Mouse (Mus musculus) lung, adult 10 weeks (tissue): Measurements from ENCODE around the gene Supt16. TPM values are rescaled to one million over a fixed set of nuclear protein-coding genes. Genes with fewer than 3 reads are reported as not detected.

ENCODE experiments used
- polyA plus RNA-seq: library from polyadenylated mRNA; stranded (reverse); fragments of 350-450 nt; fragmentation: Illumina TruSeq; extraction: RNeasy Lipid Tissue Mini Kit (QIAGEN cat#74804); gene quantifications from one replicate; pipeline ENCODE4 v1.2.3, GENCODE M21; 2014; ENCODE audit warnings: low read depth, low replicate concordance; ENCODE audit not compliant: insufficient read depth

The Supt16 gene
- polyA plus RNA-seq, result 16.2 TPM

GRCm38 (mm10) chr14:52197156-52197878 lies at the start of gene Supt16:
Gene Supt16 (minus strand): TSS chr14:52197416.

Other genes with a start within 250 kb of the Supt16 start
- gene Arhgef40, start 212.7 kb downstream of the Supt16 start, polyA plus RNA-seq, result 27.4 TPM
- gene Tmem253, start 181.8 kb downstream of the Supt16 start, polyA plus RNA-seq, result 0.62 TPM
- 23.2 TPM for gene Zfp219, start 176.7 kb downstream of the Supt16 start, polyA plus RNA-seq
- gene Olfr221, start 155.0 kb downstream of the Supt16 start, polyA plus RNA-seq, result not detected
- 154 TPM for gene Hnrnpc, start 93.4 kb downstream of the Supt16 start, polyA plus RNA-seq
- gene Rpgrip1, start 86.7 kb downstream of the Supt16 start, polyA plus RNA-seq, result 2.1 TPM
- gene Chd8, start 60.4 kb upstream of the Supt16 start, polyA plus RNA-seq, result 20.9 TPM
- gene Tox4, start 81.7 kb upstream of the Supt16 start, polyA plus RNA-seq, result 14.8 TPM
- gene Rab2b, start 82.1 kb upstream of the Supt16 start, polyA plus RNA-seq, result 7.0 TPM
- 24.5 TPM for gene Mettl3, start 107.7 kb upstream of the Supt16 start, polyA plus RNA-seq
- gene Sall2, start 131.3 kb upstream of the Supt16 start, polyA plus RNA-seq, result 3.0 TPM
- gene Olfr1513, start 159.0 kb upstream of the Supt16 start, polyA plus RNA-seq, result not detected
- not detected for gene Olfr1512, start 181.8 kb upstream of the Supt16 start, polyA plus RNA-seq
- not detected for gene Olfr1511, start 200.0 kb upstream of the Supt16 start, polyA plus RNA-seq
- not detected for gene Olfr1510, start 217.0 kb upstream of the Supt16 start, polyA plus RNA-seq
- not detected for gene Olfr1509, start 245.6 kb upstream of the Supt16 start, polyA plus RNA-seq